Mouse (Mus musculus): ENCODE results near the gene Nol3. TPM values are rescaled to one million over a fixed set of nuclear protein-coding genes. Genes with fewer than 3 reads are reported as not detected.

Gene Nol3
- polyA plus RNA-seq, 1 experiment = 10.4 TPM

DNA sequence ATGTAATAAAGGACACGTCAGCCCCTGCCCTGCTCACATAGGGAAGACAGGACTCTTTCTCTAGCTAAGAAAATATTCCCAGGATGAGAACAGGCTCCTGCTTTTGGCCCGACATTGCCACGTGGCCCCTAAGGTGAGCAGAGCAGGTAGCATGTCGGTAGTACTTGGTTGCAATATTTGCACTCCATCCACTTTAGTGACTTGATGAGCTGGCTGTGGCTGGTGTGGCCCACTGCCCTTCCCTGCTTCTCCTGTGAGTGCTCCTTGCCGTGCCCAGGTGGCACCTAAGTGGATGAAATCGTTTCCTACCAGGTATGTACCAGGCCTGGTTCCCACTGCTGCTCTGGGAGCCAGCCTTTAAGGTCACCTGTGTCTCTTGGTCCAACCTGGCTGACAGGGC is 24.0 kb upstream of the Nol3 start:
- Histone ChIP-seq H3K4me3 (replicated peaks; ENCODE audit: insufficient read depth, low read depth, low read length) (no peak overlapping the region), H3K4me1 (ENCODE audit: control insufficient read depth, insufficient read depth, low read length) (peaks cover 3% of the 10 kb centered on the region; the same call in 1 of the 2 replicates), H3K27ac (ENCODE audit: insufficient read depth, low read length) (no peak overlapping the region), H3K27me3 (ENCODE audit: control insufficient read depth, insufficient read depth, low read length) (no peaks in the 10 kb centered on the region)
- WGBS = 93% methylated on average over 6 of the region's 6 CpGs
- TF ChIP-seq POLR2A (IDR thresholded peaks at IDR 0.05; ENCODE audit: borderline replicate concordance, insufficient read depth, low read length) (no peak), CTCF (IDR thresholded peaks at IDR 0.05; ENCODE audit: borderline replicate concordance, insufficient read depth, low read depth, low read length) (no peak)
- DNase-seq = no peak

DNA sequence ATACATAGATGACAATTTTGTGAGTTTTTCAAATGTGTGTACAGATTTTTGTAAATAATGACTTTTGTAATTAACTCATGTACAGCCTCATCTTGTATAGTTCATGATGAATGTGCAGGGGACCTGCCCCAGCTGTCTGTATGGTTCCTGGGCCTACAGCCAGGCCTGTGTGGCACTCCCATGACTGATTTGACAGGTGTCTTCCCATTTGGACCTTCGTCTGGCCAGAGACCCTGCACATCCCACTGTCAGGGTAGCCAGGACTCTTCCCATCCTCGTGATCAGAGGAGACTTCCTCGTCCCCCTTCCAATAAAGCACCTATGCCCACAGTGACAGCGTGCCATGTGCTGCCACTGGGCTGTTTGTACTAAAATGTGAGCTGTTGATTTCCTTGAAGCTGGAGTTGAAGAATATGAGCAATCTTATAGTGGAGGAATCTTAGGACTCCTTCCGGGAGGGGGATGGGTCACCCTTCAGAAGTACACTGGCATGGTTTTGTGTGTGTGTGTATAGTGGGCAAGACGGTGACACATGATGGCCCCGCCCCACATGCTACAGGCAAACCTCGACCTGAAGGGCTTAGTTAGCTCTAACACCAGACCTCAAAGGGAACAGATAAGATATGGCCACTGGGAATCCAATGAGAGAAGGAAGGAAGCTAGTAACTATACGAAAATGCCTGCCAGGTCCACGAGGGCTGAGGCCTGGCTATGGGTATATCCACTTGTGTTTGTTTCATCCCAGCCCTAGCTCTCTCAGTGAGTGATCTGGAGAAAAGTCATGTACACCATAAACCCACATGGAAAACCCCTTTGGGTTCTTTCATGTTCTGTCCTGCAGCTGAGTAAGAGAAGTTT is 23.0 kb upstream of the Nol3 start:
- no peak for DNase-seq
- TF ChIP-seq CTCF (IDR thresholded peaks at IDR 0.05; ENCODE audit: borderline replicate concordance, insufficient read depth, low read depth, low read length) = no peak
- TF ChIP-seq POLR2A (IDR thresholded peaks at IDR 0.05; ENCODE audit: borderline replicate concordance, insufficient read depth, low read length) = no peak
- 84% methylated on average over 10 of the region's 10 CpGs for WGBS
- Histone ChIP-seq H3K4me1 (ENCODE audit: control insufficient read depth, insufficient read depth, low read length) (peaks cover 3% of the 10 kb centered on the region; the same call in 1 of the 2 replicates), H3K27ac (ENCODE audit: insufficient read depth, low read length) (no peak overlapping the region), H3K27me3 (ENCODE audit: control insufficient read depth, insufficient read depth, low read length) (no peaks in the 10 kb centered on the region), H3K4me3 (replicated peaks; ENCODE audit: insufficient read depth, low read depth, low read length) (no peak overlapping the region)

DNA sequence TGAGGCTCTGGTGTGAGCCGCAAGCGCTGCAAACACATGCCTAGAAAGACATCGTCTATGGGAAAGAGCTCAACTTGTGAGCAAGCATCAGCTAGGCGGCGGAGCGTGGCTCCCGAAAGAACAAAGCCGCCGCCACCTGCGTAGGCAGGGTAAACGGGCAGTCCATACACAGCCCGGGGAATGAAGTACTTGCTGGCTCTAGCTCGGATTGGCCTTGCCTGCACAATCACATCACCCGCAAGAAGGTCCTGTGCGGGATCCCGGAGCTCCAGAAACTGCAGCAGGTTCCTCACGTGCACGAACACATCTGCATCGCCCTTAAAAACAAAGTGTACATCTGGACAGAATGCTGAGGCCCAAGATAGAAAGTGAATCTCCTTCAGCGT is 22.2 kb upstream of the Nol3 start:
- no peak overlapping the region for H3K27ac ChIP-seq (ENCODE audit: insufficient read depth, low read length)
- no peak for DNase-seq
- whole genome bisulfite sequencing = 45% methylated on average over 20 of the region's 20 CpGs
- TF ChIP-seq CTCF (IDR thresholded peaks at IDR 0.05; ENCODE audit: borderline replicate concordance, insufficient read depth, low read depth, low read length) (no peak), POLR2A (IDR thresholded peaks at IDR 0.05; ENCODE audit: borderline replicate concordance, insufficient read depth, low read length) (no peak)
- H3K27me3 ChIP-seq (ENCODE audit: control insufficient read depth, insufficient read depth, low read length) = no peaks in the 10 kb centered on the region
- H3K4me3 ChIP-seq (replicated peaks; ENCODE audit: insufficient read depth, low read depth, low read length) = no peak overlapping the region
- H3K4me1 ChIP-seq (ENCODE audit: control insufficient read depth, insufficient read depth, low read length) = peaks cover 3% of the 10 kb centered on the region; the same call in 1 of the 2 replicates

DNA sequence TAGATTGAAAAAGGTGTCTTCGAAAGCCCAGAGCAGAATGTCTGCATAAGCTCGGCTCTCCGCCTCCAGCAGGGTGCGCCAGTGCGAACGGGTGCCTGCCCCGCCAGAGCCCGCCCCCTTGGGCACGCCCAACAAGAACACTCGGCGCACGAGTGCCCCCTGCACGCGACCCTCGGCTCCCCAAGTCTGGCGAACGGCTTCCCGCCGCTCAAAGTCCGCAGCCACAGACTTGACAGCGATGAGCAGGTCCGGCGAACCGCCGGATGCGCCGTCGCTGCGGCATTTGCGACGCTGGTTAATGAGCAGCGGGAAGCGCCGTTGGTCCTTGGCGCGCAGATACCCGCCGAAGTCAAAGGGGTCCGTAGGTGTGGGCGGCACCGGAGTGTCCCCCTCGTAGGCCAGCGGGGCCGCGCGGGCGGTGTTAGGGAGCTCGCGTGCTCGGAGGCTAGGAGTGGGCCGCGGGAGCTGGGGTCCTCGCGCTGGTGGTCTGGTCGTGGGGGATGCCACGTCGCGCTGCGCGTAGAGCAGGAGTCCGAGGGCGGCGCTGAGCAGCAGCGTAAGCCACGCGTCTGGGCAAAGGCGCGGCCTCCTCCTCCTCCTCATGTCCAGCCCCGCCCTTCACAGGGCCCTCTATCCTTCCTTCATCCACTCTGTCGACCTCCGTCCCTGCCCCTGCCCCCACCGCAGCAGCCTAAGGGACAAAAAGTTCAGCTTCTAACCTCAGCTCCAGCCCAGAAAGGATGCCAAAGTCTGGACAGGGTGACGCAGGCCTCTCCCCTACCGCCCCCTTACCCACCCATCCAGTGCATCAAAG is 21.6 kb upstream of the Nol3 start:
- no peaks in the 10 kb centered on the region for H3K27me3 ChIP-seq (ENCODE audit: control insufficient read depth, insufficient read depth, low read length)
- H3K4me3 ChIP-seq (replicated peaks; ENCODE audit: insufficient read depth, low read depth, low read length) = peak overlapping the region; percentile 63
- peak; percentile 79 to 83 for DNase-seq
- no peak overlapping the region for H3K27ac ChIP-seq (ENCODE audit: insufficient read depth, low read length)
- under 1% methylated on average over 74 of the region's 74 CpGs for WGBS
- peaks cover 1% of the 10 kb centered on the region; the same call in 1 of the 2 replicates for H3K4me1 ChIP-seq (ENCODE audit: control insufficient read depth, insufficient read depth, low read length)
- TF ChIP-seq POLR2A (IDR thresholded peaks at IDR 0.05; ENCODE audit: borderline replicate concordance, insufficient read depth, low read length) (no peak), CTCF (IDR thresholded peaks at IDR 0.05; ENCODE audit: borderline replicate concordance, insufficient read depth, low read depth, low read length) (peak; percentile 72)

DNA sequence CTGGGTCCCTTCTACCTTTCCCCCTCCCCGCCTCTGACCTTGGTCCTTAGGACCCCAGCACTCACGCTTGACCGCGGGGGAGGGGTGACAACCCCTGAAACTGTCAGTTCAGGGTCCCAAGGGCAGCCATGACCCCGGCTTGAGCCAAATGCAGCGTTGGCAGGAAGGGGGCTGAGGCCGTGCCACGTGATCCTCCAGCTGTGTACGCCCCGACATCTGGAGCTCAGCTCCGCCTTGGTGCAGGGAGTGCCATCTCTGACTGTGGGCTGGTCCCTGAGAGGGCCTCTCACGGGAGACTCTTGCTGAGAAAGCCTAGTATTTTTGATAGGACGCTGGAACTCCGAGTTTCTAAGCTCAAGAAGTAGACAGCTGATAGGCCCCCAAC is 21.0 kb upstream of the Nol3 start, which contains the start of gene B3gnt9:
B3gnt9 (minus strand) TSS at position 188 of the 385 bp plus-strand sequence.
- Histone ChIP-seq H3K4me3 (replicated peaks; ENCODE audit: insufficient read depth, low read depth, low read length) (peak within 1 kb of the TSS; percentile 63), H3K4me1 (ENCODE audit: control insufficient read depth, insufficient read depth, low read length) (no peaks in the 10 kb centered on the region), H3K27me3 (ENCODE audit: control insufficient read depth, insufficient read depth, low read length) (no peaks in the 10 kb centered on the region), H3K27ac (ENCODE audit: insufficient read depth, low read length) (no peak within 1 kb of the TSS)
- TF ChIP-seq CTCF (IDR thresholded peaks at IDR 0.05; ENCODE audit: borderline replicate concordance, insufficient read depth, low read depth, low read length) (no peak), POLR2A (IDR thresholded peaks at IDR 0.05; ENCODE audit: borderline replicate concordance, insufficient read depth, low read length) (no peak)
- DNase-seq = peak in 1 of 2 experiments; percentile 33
- 13% methylated on average over 14 of the region's 14 CpGs for WGBS

DNA sequence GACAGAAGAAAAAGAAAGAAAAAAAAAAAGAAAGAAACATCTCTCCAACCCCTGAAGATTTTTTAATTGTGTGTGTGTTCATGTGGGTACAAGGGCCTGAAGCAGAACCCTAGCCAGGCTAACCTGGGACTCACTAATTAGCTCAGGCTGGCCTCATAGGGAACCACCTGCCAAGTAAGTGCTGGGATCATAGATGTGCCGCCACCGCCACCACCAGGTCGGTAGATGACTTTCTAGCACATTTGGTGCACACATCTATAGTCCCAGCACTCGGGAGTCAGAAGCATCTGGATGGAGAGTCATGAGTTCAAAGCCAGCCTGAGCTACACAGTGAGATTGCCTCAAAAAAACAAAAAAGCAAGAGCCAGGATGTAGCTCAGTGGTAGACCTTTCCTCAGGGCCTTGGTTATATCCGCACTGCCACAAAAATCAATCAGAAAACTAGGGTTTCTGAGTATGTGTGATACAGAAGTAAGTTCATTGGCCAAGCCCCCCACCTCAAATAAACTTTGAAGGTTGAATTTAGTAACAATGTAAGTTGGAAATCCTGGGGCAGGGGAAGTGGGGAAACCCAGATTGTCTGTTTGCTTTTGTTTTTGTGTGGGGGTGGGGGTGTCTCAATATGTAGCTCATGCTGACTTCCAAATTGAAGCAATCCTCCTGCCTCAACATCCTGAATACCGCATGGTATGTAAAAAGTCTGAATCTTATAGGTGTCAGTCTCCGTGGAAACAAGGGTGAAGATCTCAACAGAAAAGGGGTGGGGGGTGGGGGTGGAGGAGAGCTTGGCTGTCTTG is 18.4 kb upstream of the Nol3 start:
- no peak for TF ChIP-seq POLR2A (IDR thresholded peaks at IDR 0.05; ENCODE audit: borderline replicate concordance, insufficient read depth, low read length)
- no peak for TF ChIP-seq CTCF (IDR thresholded peaks at IDR 0.05; ENCODE audit: borderline replicate concordance, insufficient read depth, low read depth, low read length)

More for the DNA sequence above, 18.4 kb upstream of the Nol3 start:
- DNase-seq = no peak
- 80% methylated on average over 7 of the region's 7 CpGs for WGBS
- Histone ChIP-seq H3K27ac (ENCODE audit: insufficient read depth, low read length) (no peak overlapping the region), H3K27me3 (ENCODE audit: control insufficient read depth, insufficient read depth, low read length) (no peaks in the 10 kb centered on the region), H3K4me3 (replicated peaks; ENCODE audit: insufficient read depth, low read depth, low read length) (no peak overlapping the region), H3K4me1 (ENCODE audit: control insufficient read depth, insufficient read depth, low read length) (no peaks in the 10 kb centered on the region)

All from cerebellum, adult 2 months (tissue).